Mouse (Mus musculus) spleen, adult 12 weeks (tissue): ENCODE data around the gene Fyn.

Experiments used
- DNase-seq: peaks from one replicate; pipeline ENCODE4 v3.0.0; 2022; ENCODE audit warnings: low spot score

The Fyn gene

GRCm38 (mm10) chr10:39368572-39369135 is at the start of gene Fyn:
Gene Fyn, plus strand, starts transcription at chr10:39368855.
- no peak for DNase-seq

- no peak for DNase-seq
Observed at GRCm38 (mm10) chr10:39320798-39321622, 47.6 kb upstream of the Fyn start.

- no peak for DNase-seq
Observed at GRCm38 (mm10) chr10:39321623-39321985, 47.1 kb upstream of the Fyn start.

- DNase-seq, result no peak
Observed at GRCm38 (mm10) chr10:39322143-39322542, 46.5 kb upstream of the Fyn start.

- no peak for DNase-seq
Observed at GRCm38 (mm10) chr10:39324291-39324690, 44.4 kb upstream of the Fyn start.

- DNase-seq, result no peak
Observed at GRCm38 (mm10) chr10:39328661-39329060, 40.0 kb upstream of the Fyn start.

- no peak for DNase-seq
Observed at GRCm38 (mm10) chr10:39334320-39334719, 34.3 kb upstream of the Fyn start.

- DNase-seq, result no peak
Observed at GRCm38 (mm10) chr10:39335880-39336279, 32.8 kb upstream of the Fyn start.

- no peak for DNase-seq
Observed at GRCm38 (mm10) chr10:39339189-39339968, 29.3 kb upstream of the Fyn start.

GRCm38 (mm10) chr10:39339969-39340236 is 28.8 kb upstream of the Fyn start:
- no peak for DNase-seq

GRCm38 (mm10) chr10:39343551-39343950 is 25.1 kb upstream of the Fyn start:
- DNase-seq, result no peak

GRCm38 (mm10) chr10:39345921-39346320 is 22.7 kb upstream of the Fyn start:
- DNase-seq, result no peak

GRCm38 (mm10) chr10:39349781-39350364 is 18.8 kb upstream of the Fyn start:
- DNase-seq, result no peak

GRCm38 (mm10) chr10:39364196-39364595 is 4.5 kb upstream of the Fyn start:
- no peak for DNase-seq

- DNase-seq, result peak; percentile 82
Observed at GRCm38 (mm10) chr10:39369502-39369931, 862 bp downstream of the Fyn start.

- peak; percentile 7 for DNase-seq
Observed at GRCm38 (mm10) chr10:39369977-39370785, 1.5 kb downstream of the Fyn start.

GRCm38 (mm10) chr10:39370786-39371221 is 2.1 kb downstream of the Fyn start:
- no peak for DNase-seq

- no peak for DNase-seq
Observed at GRCm38 (mm10) chr10:39371467-39371866, 2.8 kb downstream of the Fyn start.

GRCm38 (mm10) chr10:39371991-39372390 is 3.3 kb downstream of the Fyn start:
- no peak for DNase-seq

- DNase-seq, result no peak
Observed at GRCm38 (mm10) chr10:39376676-39377075, 8.0 kb downstream of the Fyn start.

- no peak for DNase-seq
Observed at GRCm38 (mm10) chr10:39377219-39377618, 8.6 kb downstream of the Fyn start.
